Mouse (Mus musculus): ENCODE data around the gene Fcna. TPM values are rescaled to one million over a fixed set of nuclear protein-coding genes. Genes with fewer than 3 reads are reported as not detected.

Fcna gene
- total RNA-seq, 1 experiment = not detected

- no peak for TF ChIP-seq ZC3H11A (IDR thresholded peaks at IDR 0.05; ENCODE audit: borderline replicate concordance, low read depth, low read length)
- TF ChIP-seq CHD2 (IDR thresholded peaks at IDR 0.05; ENCODE audit: low read depth, low read length) = no peak
- no peak for TF ChIP-seq MAFK (IDR thresholded peaks at IDR 0.05; ENCODE audit: insufficient read depth, low read depth, low read length)
- no peak for TF ChIP-seq ZNF384 (IDR thresholded peaks at IDR 0.05; ENCODE audit: low read depth, low read length)
- TF ChIP-seq HCFC1 (IDR thresholded peaks at IDR 0.05; ENCODE audit: borderline replicate concordance, insufficient read depth, low read length) = no peak
- Histone ChIP-seq H3K36me3 (ENCODE audit: control insufficient read depth, insufficient read depth, low read length, poor library complexity, severe bottlenecking) (no peaks in the 10 kb centered on the region; the same call in 1 of the 2 replicates), H3K27ac (ENCODE audit: insufficient read depth, low read depth, low read length, poor library complexity, severe bottlenecking) (no peak overlapping the region), H3K4me3 (ENCODE audit: insufficient read depth in 1 of 2, low read depth in 1 of 2, low read length in 2 of 2, poor library complexity in 1 of 2, severe bottlenecking in 1 of 2) (no peak overlapping the region), H3K4me1 (ENCODE audit: control insufficient read depth in 2 of 2, insufficient read depth in 2 of 2, low read length in 2 of 2, poor library complexity in 1 of 2) (no peaks in the 10 kb centered on the region; a peak in 1 of 4 replicates), H3K9me3 (ENCODE audit: control insufficient read depth, insufficient read depth, low read depth, low read length) (no peaks in the 10 kb centered on the region), H3K9ac (ENCODE audit: insufficient read depth, low read depth, low read length, poor library complexity, severe bottlenecking) (no peak overlapping the region)
- in situ Hi-C loops (cut with MboI; ENCODE audit: low sequenced_read_pairs in 2 of 2, unreplicated experiment in 2 of 2) = no loop called here
- no peak for DNase-seq (ENCODE audit: low read depth, low spot score)
Observed at GRCm38 (mm10) chr2:25620852-25621228, 7.0 kb downstream of the Fcna start.

GRCm38 (mm10) chr2:25620386-25620785 is 7.4 kb downstream of the Fcna start:
- in situ Hi-C loops (cut with MboI; ENCODE audit: low sequenced_read_pairs in 2 of 2, unreplicated experiment in 2 of 2) = no loop called here
- Histone ChIP-seq H3K9ac (ENCODE audit: insufficient read depth, low read depth, low read length, poor library complexity, severe bottlenecking) (no peak overlapping the region), H3K4me1 (ENCODE audit: control insufficient read depth in 2 of 2, insufficient read depth in 2 of 2, low read length in 2 of 2, poor library complexity in 1 of 2) (no peaks in the 10 kb centered on the region; a peak in 1 of 4 replicates), H3K27ac (ENCODE audit: insufficient read depth, low read depth, low read length, poor library complexity, severe bottlenecking) (no peak overlapping the region), H3K36me3 (ENCODE audit: control insufficient read depth, insufficient read depth, low read length, poor library complexity, severe bottlenecking) (no peaks in the 10 kb centered on the region; the same call in 1 of the 2 replicates), H3K4me3 (ENCODE audit: insufficient read depth in 1 of 2, low read depth in 1 of 2, low read length in 2 of 2, poor library complexity in 1 of 2, severe bottlenecking in 1 of 2) (no peak overlapping the region), H3K9me3 (ENCODE audit: control insufficient read depth, insufficient read depth, low read depth, low read length) (no peaks in the 10 kb centered on the region)
- no peak for TF ChIP-seq CHD2 (IDR thresholded peaks at IDR 0.05; ENCODE audit: low read depth, low read length)
- no peak for TF ChIP-seq HCFC1 (IDR thresholded peaks at IDR 0.05; ENCODE audit: borderline replicate concordance, insufficient read depth, low read length)
- no peak for TF ChIP-seq ZC3H11A (IDR thresholded peaks at IDR 0.05; ENCODE audit: borderline replicate concordance, low read depth, low read length)
- TF ChIP-seq ZNF384 (IDR thresholded peaks at IDR 0.05; ENCODE audit: low read depth, low read length) = no peak
- TF ChIP-seq MAFK (IDR thresholded peaks at IDR 0.05; ENCODE audit: insufficient read depth, low read depth, low read length) = no peak
- DNase-seq (ENCODE audit: low read depth, low spot score) = no peak

DNA sequence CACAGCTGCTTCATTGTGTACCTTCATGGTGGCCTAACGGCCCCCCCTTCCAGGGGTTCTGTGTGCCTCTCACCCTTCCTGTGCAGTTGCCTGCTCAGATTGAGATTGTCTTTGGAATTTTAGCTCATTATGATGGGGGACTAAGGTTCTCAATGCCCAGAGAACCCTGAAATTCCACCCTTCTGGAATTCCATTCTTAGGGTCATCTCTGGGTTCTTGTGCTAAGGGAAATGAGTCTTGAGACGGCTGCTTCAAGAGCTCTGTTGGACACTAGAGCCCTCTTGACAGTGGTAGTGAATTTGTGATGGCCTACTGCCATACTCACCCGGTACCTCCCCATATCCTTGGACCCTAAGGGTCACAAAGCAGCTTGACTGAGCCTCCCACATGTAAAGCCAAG is 10.3 kb downstream of the Fcna start, which contains the start of gene Ccdc183:
Ccdc183 (minus strand) TSS at position 101 of the 400 bp plus-strand sequence.
- Histone ChIP-seq H3K27ac (ENCODE audit: insufficient read depth, low read depth, low read length, poor library complexity, severe bottlenecking) (no peak within 1 kb of the TSS), H3K4me3 (ENCODE audit: insufficient read depth in 1 of 2, low read depth in 1 of 2, low read length in 2 of 2, poor library complexity in 1 of 2, severe bottlenecking in 1 of 2) (peak within 1 kb of the TSS; percentile 42 to 54; a peak in 3 of 4 replicates), H3K36me3 (ENCODE audit: control insufficient read depth, insufficient read depth, low read length, poor library complexity, severe bottlenecking) (no peaks in the 10 kb centered on the region; the same call in 1 of the 2 replicates), H3K4me1 (ENCODE audit: control insufficient read depth in 2 of 2, insufficient read depth in 2 of 2, low read length in 2 of 2, poor library complexity in 1 of 2) (no peaks in the 10 kb centered on the region; a peak in 1 of 4 replicates), H3K9me3 (ENCODE audit: control insufficient read depth, insufficient read depth, low read depth, low read length) (no peaks in the 10 kb centered on the region), H3K9ac (ENCODE audit: insufficient read depth, low read depth, low read length, poor library complexity, severe bottlenecking) (no peak within 1 kb of the TSS)
- in situ Hi-C loops (cut with MboI; ENCODE audit: low sequenced_read_pairs in 2 of 2, unreplicated experiment in 2 of 2) = no loop called here
- DNase-seq (ENCODE audit: low read depth, low spot score) = no peak
- no peak for TF ChIP-seq HCFC1 (IDR thresholded peaks at IDR 0.05; ENCODE audit: borderline replicate concordance, insufficient read depth, low read length)
- no peak for TF ChIP-seq ZC3H11A (IDR thresholded peaks at IDR 0.05; ENCODE audit: borderline replicate concordance, low read depth, low read length)
- no peak for TF ChIP-seq MAFK (IDR thresholded peaks at IDR 0.05; ENCODE audit: insufficient read depth, low read depth, low read length)
- TF ChIP-seq CHD2 (IDR thresholded peaks at IDR 0.05; ENCODE audit: low read depth, low read length) = no peak
- no peak for TF ChIP-seq ZNF384 (IDR thresholded peaks at IDR 0.05; ENCODE audit: low read depth, low read length)

DNA sequence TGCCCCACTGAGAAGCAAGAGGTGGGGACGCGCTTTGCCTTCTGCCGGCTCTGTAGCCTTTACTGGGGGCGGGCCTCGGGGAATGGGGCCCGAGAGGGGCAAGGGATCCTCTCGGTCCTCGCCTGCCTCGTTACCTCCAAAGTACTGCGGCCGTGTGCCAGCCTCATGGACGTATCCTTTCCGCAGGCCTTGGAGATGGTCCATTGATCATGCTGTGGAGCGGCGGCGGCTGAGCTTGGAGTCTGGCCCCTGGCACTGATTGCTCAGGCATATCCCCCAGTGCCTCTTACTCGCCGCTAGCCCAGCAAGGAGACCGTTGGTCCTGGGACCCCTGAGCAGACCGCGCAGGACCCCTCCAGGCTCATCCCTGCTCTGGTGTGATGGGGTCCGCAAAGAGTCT is 11.4 kb downstream of the Fcna start:
- no peak for TF ChIP-seq HCFC1 (IDR thresholded peaks at IDR 0.05; ENCODE audit: borderline replicate concordance, insufficient read depth, low read length)
- no peak for TF ChIP-seq CHD2 (IDR thresholded peaks at IDR 0.05; ENCODE audit: low read depth, low read length)
- TF ChIP-seq ZNF384 (IDR thresholded peaks at IDR 0.05; ENCODE audit: low read depth, low read length) = no peak
- no peak for TF ChIP-seq ZC3H11A (IDR thresholded peaks at IDR 0.05; ENCODE audit: borderline replicate concordance, low read depth, low read length)
- TF ChIP-seq MAFK (IDR thresholded peaks at IDR 0.05; ENCODE audit: insufficient read depth, low read depth, low read length) = no peak
- H3K27ac ChIP-seq (ENCODE audit: insufficient read depth, low read depth, low read length, poor library complexity, severe bottlenecking) = no peak overlapping the region
- H3K4me1 ChIP-seq (ENCODE audit: control insufficient read depth in 2 of 2, insufficient read depth in 2 of 2, low read length in 2 of 2, poor library complexity in 1 of 2) = no peaks in the 10 kb centered on the region; a peak in 1 of 4 replicates
- in situ Hi-C loops (cut with MboI; ENCODE audit: low sequenced_read_pairs in 2 of 2, unreplicated experiment in 2 of 2) = no loop called here
- H3K36me3 ChIP-seq (ENCODE audit: control insufficient read depth, insufficient read depth, low read length, poor library complexity, severe bottlenecking) = no peaks in the 10 kb centered on the region; the same call in 1 of the 2 replicates
- peak; percentile 9 for DNase-seq (ENCODE audit: low read depth, low spot score)
- H3K9me3 ChIP-seq (ENCODE audit: control insufficient read depth, insufficient read depth, low read depth, low read length) = no peaks in the 10 kb centered on the region
- 0 out of 2 replicates have a peak overlapping the region, but pooled peaks have one; percentile 15 for H3K9ac ChIP-seq (ENCODE audit: insufficient read depth, low read depth, low read length, poor library complexity, severe bottlenecking)
- peak overlapping the region; percentile 42 to 54 for H3K4me3 ChIP-seq (ENCODE audit: insufficient read depth in 1 of 2, low read depth in 1 of 2, low read length in 2 of 2, poor library complexity in 1 of 2, severe bottlenecking in 1 of 2)
